Mouse (Mus musculus): ENCODE measurements around the gene Pitpnb.

The Pitpnb gene

DNA sequence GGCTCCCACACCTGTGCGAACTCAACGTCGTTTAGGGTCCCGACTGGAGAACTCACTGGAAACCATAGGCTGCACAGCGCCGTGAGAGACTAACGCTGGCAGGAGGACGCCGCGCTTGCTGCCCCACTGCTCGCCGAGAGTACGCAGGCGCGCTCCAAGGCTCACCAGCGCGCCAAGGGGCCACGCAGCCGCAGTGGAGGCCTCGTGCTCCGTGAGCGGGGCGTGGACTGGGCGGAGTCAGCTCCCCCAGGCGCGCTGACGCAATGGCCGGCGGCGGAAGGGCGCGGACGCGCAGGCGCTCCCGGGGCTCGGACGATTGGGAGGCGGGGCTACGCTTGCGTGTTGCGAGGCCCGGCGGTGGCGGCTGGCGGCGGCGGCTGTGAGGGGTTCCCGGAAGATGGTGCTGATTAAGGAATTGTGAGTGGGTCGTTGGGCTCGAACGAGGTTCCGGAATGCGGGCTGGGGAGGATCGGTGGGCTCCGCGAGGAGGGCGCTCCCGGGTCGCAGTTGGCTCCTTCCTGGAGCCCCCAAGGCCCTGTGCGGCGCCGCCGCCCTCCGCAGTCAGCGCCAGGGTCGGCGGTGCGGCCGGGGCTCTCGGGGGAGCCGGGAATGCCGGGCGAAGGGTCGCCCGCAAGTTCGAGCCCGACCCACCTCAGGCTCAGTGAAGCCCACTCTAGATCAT, at the start of gene Pitpnb:
Pitpnb (plus strand) TSS at position 347 of the 682 bp plus-strand sequence.
- peak; percentile 97 for DNase-seq

DNA sequence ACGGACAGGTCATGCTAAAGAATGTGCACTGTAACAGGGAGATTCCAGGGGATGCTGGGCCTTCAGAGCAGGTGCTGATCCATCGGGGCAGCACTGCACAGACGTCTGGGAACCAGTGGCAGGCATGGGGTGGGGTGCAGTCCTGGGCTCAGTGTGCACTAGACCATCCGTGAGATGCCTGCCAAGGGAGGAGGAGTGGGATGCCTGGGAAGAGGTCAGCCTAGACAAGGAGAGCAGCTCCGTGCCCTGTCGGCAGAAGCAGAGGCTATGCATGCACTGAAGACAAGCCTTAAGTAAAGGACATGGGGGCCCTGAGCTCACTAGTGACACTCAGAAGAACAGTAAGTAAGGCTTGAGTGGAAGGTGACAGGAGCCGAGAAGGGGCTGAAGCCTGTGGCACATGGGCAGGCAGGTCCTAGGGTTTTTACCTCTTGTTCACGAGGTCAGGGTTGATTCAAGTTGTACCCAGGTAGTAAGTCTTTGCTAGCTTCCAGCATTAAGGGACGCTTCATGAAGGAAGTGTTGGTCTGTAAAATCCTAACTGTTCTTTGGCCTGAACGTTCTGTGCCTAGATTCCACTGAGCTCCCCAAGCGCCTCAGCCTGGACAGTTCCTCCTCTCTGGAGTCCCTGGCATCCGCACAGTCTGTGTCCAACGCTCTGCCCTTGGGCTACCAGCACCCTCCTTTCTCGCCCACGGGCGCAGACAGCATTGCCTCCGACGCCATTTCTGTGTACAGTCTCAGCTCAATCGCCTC, 46.0 kb upstream of the Pitpnb start:
- no peak for DNase-seq

DNA sequence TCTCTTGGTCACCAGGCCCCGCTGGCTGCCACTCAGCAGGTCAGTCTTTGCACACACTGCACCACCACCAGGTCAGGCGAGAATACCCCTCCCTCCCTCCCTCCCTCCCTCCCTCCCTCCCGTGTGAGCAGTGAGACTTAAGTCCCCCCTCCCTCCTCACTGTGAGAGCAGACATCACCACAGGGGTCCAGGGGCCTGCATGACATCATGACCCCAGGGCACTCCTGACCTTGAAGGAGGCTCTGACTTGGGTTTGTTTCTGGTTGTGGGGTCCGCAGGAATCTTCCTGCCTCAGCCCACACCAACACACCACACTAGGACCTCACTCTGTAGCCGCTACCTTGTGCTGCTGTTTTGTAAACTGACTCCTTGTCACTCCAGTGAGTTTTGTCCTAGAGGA, 43.0 kb upstream of the Pitpnb start:
- DNase-seq, result no peak

DNA sequence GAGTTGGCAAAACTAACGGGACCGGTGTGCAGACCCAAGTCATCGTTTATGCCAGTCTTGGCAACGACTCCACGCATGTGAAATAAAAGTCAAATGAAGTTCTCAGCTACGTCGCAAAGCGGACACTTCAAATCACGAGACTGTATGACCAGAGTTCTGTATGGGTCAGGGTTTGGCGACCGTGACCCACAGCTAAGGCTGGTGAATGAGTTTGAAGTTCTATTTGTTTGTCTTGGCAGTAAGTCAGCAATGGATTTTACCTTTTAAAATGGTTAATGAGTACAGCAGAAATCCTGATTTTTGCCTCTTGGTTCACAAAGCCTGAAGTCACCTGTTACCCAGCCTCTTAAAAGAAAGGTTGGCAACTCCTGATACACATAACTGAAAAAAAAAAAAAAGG, 42.1 kb upstream of the Pitpnb start:
- DNase-seq, result no peak

DNA sequence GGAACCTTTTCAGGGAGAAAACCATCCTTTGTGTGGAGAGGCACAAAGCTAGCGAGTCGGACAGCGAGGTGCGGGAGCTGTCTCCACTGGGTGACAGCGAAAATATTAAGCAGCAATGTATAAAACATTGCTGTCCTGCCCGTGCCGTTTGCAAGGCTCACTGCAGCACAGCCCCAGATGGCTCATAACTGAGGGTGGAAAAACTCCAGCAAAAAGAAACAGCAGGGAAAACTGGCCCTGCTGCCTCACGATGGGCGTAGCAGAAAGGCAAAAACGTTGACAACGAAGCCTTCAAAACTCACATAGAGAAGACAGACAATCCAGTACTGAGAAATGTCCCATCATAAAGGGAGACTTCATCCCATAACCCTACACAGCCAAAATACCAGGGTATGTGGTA, 40.5 kb upstream of the Pitpnb start:
- DNase-seq, result no peak

DNA sequence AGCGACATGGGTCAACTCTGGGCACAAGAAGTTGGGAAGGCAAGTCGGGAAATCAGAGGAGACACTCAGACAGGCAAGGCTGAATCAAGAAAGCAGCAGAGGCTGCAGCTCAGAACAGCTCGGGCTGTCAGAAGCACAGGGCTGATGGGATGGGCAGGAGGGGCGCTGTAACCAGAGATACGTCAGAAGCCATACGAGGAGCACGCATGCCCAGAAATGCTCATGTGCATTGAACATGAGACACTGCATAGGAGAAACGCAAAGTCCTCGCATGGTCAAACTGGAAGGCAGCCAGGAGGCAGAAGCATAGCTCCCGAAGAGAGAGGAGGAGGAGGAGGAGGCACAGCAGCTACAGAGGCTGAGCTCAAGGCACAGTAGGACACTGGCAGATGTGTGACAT, 38.9 kb upstream of the Pitpnb start:
- no peak for DNase-seq

DNA sequence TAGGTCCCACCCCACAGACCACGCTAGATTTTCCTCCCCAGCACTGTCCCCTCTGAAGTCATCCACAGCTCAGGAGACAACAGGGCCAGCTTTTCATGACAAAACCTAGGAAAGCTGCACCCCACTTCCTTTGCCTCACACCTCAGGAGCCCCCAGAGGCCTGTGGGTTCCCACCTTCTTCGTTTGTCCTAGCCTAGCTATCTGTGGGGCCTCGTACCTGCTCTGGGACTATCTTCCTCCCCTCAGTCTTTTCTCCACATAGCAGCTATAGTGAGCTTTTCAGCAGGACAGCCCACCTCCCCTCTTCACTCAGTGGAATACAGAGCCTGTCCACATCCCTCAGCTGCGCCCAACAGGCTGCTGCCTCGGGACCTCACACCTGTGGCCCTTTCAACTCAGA, 32.8 kb upstream of the Pitpnb start:
- DNase-seq, result no peak

DNA sequence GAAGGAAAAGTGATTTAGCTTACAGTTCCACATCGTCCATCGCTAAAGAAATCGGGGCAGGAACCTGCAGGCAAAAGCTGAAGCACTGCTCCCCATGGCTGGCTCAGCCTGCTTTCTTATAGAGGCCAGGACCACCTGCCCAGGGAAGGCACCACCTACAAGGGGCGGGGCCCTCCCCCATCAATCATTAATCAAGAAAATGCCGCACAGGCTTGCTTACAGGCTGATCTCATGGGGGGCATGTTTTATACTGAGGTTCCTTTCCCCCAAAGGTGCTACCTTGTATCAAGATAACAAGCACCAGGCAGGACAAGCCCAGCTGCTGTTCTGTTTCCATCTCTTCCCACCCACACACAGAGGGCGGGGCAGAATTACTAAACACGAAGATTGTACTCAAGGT, 31.9 kb upstream of the Pitpnb start:
- no peak for DNase-seq

DNA sequence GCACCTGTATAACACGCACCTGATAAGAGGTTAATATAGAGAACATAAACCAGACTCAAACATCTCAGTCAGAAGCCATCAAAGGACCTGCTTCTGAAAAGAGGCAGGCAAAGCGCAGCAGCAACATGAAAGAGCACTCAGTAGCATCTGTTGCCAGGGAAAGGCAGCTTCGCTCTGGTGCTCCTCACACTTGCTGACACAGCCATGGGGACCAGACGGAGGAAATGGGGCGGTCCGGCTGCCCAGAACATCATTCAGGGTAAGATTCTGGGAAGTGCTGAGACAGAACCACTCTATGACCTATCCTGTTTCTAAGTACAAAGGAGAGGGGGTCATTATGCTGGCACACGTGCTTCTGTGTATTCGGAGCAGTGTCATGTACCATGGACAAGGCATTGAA, 29.8 kb upstream of the Pitpnb start:
- DNase-seq, result no peak

DNA sequence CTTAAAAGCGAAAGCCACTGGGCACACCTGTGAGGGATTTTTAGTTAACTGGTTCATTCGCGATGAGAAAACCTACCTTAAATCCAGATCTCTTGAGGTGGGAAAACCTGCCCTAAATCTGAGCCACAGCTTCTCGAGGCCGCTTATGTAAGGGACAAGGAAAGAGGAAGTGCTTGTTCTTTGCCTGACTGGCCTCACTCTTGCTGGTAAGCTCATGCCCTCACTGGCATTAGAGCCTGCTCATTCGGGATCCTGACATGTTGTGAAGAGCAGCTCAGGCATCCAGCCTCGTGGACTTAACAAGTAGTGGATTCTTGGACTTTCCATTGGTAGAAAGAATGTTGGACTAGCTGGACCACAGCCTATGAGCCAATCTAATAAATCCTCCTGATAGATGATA, 28.8 kb upstream of the Pitpnb start:
- DNase-seq, result no peak

DNA sequence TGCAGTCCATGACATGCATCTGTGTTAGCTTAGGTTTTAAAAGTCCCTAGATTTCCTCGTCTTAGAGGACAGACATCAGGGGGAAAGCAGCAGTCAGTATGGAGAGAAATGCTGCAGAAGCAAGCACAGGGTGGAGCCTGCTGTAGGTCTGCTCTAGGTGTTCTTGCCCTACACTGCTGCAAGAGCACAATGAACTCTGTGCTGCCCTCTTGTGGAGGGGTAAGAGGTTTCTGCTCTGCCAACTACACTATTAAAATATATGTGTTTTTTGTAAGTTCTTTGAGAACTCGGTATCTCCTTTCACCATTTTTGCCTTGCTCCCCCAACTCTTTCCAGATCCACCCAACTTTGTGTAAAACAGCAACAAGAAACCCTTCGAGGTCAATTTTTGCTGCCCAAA, 25.8 kb upstream of the Pitpnb start:
- DNase-seq, result no peak

DNA sequence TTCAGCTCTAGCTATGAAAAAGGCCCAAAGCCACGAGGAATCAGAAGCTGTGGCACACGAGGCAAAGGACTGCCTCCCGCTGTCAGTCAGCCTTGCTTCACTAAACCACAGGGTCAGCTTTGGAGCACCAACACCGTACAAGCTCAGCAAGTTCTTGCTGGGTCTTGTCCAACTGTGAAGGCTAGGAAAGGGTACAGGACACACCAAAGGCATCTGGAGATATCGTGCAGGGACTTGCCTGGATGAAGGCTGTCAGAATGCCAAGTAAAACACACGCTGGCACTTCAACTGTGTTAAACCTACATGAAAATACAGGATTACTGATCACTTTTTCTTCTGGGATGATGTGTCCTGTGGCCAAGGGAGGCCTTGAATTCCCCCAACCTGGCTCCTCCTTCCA, 20.4 kb upstream of the Pitpnb start:
- DNase-seq, result no peak

DNA sequence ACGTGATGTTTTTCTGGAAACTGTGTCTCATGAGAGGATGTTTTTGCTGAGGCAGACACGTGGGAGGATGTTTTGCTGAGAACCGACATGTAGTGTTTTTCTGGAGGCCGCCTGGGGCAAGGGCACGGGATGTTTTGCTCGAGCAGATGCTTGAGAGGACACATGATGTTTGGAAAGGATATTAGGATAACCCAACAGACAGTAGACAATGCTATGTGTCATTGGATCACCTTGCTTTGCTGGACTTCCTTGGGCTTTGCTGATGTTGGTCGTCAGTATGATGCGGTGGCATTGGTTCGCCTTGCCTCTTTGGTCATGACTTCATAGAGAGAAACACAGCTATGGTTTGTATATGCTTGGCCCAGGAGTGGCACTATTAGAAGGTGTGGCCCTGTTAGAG, 16.7 kb upstream of the Pitpnb start:
- no peak for DNase-seq

DNA sequence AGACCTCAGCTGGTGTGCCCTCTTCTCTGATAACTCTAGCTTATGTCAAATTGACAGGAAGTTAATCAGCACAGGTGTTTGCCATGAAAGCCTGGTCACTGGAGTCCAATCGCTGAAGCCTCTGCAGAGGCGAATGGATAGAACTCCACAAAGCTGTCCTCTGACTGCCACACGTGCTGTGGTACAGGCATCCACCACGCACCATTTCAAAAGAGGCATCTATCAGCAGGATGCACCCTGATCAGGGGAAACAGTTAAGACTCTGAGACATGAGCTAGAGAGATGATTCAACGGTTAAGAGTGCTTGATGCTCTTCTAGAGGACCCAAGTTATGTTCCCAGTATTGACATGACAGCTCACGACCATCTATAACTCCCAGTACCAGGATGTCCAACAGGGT, 15.5 kb upstream of the Pitpnb start:
- no peak for DNase-seq

DNA sequence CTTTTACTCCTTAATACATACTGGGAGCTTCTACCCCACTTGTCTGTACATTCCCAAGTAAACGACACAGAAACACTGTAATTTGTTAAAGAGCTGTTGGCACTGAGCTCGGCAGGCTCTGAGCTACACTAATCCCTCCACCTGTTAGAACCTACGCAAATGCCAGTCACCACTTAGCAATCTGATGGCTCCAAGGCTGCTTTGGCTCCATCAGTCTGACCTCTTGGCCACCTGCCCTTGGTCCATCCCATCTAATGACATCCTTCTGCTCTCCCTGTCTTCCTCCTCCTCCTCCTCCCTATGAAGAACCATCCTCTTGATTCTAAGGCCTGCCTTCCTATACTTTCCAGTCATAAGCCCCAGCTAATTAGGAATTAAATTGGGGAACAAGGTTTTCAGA, 13.0 kb upstream of the Pitpnb start:
- no peak for DNase-seq

DNA sequence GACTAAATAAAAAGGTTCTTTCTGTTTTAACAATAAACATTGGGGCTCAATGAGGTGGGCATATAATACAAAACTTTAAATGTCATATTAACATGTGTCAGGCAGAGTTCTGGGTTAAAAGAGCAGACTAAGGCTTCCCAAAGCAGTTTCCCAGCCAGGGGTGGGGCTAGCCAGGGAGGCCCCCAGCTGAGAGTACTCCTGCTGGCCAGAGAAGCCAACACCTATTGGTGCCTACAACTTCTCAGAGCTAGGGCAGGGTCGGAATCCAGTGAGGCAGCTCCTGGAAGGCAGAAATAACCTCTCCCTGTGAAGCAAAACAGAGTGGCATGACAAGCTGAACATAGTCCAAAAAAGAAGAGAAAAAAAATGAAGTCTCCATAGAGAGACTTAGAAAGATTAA, 11.6 kb upstream of the Pitpnb start:
- no peak for DNase-seq

DNA sequence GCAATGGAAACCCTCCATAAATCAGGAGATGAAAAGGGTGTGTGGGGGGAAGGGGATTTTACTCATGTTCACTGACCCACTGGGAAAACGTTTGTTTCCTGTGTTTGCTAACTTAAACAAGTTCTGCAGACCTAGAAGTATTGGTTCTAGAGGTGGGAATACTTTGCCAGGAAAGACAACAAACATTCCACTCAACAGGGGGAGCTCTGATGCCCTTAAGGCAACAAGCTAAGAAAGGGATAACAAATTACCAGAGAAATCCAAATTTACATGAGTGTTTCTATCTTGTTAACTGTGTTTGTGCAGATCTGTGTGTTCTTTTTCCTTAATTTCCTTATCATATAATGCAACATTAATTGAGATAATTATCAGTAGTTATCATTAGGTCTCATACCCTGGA, 4.8 kb upstream of the Pitpnb start:
- no peak for DNase-seq

DNA sequence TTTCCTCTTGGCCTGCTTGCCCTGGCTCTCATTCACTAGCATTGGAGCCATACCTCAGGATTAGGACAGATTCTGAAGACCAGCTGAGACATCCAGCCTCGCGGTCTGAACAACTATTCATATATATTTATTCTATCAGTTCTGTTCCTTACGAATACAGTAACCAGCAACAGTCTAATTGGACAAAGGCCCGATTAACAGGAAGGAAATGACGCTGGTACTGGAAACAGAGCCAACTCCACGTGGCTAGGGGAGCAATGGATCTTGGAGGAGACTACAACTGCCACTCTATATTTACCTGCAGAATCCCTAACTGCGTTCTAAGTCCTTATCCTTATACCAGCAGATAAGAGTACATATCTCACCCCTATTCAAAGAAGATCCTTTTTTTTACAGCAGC, 3.1 kb upstream of the Pitpnb start:
- no peak for DNase-seq

DNA sequence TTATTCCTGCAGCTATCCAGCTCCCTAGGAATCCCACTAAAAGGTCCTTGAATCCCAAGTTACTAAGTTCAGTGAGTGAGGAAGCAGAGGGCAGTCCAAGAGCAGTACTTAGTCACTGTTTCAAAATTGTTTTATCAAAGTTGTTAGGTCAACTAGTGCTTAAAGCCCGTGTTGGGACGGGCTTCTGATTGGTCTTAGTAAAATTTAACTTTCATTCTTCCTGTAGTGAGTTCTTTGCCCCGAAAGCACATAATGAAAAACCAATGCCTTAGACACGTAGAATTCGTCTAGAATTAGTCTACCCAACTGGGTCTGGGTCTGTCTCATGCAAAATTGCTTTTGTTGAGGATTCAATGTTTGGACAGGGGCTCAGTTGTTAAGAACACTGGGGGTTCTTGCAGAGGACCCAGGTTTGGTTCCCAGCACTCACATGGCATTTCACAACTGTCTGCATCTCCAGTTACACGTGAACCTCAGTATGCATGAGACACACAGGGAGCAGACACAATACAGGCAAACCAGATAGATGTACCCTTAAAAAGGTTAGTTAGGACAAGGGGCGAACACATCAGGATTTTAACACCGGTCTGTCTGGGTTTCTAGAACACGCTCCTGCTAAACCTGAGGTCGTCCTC, 664 bp upstream of the Pitpnb start:
- no peak for DNase-seq

DNA sequence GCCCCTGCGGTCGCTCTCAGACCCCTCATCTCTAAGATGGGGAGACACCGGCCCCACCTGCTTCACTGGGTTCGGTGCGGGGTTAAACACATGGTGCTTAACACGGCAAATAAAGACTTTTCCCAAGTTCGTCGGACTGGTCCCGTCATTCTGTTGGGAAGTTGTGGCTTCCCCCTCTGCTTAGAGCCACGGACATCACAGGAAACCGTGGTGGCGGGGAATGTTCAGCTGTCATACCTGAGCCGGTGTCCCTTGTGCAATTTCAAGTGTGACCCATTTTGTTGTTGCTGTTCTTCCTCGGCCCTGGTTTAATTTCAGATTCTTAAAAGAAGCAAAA, 504 bp downstream of the Pitpnb start:
- peak; percentile 34 for DNase-seq

DNA sequence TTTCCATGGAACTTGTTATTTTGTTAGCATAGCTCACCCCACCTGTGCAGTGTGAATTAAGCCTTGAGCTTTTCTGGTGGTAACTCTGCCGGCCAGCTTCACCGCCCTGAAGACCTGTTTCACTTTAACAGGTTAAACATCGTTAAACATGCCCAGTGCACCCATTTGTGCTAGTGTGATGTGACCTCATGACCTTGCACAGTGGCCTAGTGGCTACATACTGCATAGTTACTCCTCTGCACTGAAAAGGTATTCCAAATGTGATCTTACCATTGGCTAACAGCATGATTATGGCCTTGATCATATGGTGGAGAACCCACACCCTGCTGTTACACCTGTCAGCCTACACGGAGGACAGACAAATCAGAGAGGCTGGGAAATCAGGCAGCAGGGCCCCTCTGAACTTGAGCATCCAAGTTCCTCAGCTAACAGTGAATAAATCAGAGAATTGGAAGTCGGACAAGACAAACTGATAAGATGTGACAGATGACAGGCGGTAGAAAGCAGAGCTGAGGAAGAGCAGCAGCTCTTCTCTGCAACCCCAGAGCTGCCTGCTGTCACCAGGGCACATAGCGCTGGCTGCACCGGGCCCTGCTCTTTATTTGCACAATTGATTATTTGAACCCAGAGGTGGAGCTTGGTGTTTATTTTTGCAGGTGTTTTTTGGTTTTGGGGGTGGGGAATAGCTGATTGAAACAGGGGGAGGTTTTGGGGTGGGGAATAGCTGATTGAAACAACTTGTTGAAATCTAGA, 5.6 kb downstream of the Pitpnb start:
- DNase-seq, result no peak

DNA sequence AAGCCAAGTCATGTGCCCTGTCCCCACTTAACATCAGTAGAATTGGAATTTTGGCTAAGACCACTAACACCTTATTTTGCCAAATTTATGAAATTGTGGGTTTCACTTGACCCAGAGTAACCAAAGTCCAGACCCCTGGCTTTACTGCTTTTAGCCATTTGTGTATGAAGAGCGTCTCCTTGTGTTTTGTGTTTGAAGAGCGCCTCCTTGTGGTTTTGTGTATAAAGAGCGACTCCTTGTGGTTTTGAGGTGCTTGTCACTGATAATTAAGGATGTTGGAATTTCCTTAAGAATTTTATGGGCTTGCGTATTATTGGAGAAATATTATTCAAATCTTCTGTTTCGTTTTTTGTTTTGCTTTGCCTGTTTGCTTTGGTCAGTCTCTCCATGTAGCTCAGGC, 11.0 kb downstream of the Pitpnb start:
- DNase-seq, result no peak

DNA sequence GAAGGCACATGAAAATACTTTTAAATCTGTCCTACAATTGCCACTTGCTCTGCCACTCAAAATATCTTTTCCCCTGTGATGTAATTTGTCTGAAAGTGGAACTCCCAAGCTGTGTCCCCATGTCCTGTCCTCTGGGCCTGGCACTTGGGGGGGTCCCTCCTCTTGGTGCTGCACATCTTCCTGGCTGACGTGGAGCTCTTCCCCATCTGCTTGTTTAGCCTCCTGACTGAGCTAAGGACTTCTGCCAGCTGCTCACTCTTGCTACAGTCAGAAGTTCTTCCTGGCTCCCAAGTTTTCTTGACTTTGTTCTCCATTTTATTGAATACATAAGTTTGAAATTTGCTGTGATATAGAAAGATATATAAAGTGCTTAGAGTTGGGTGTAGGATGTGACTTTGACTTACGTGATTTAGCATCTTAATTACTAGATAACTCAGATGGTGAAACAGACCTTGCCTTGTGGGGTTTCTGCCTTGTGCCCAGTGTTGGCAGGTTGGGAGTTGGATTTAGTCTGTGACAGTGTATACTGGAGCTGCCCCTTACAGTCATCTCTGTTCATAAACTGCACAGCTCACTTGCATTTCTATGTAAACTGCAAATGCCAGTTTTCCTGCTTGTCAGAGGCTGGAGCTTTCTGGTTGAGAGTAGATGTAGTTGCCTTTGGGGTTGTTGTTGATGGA, 14.3 kb downstream of the Pitpnb start:
- DNase-seq, result no peak

Data from cerebellum, adult 9-10 months (tissue).